Mouse (Mus musculus) monocyte, adult 5-6 weeks (primary cell): ENCODE results near the gene Hoxa7. TPM values are rescaled to one million over a fixed set of nuclear protein-coding genes. Genes with fewer than 3 reads are reported as not detected.

Experiments used
- ATAC-seq: fragments of 153-309, 156-312 bp; replicated peaks from 2 replicates; pipeline ENCODE4 v1.8.0; 2017; ENCODE audit warnings: mild to moderate bottlenecking; ENCODE audit not compliant: low TSS enrichment, insufficient number of reproducible peaks, severe bottlenecking, poor library complexity, low FRiP score
- total RNA-seq: library from RNA; stranded (forward); fragments of 200-1000, 200-491, 200-594 nt; gene quantifications from 3 replicates; pipeline ENCODE4 v1.2.3, GENCODE M21; 2017

The Hoxa7 gene
- total RNA-seq, 1 experiment from 2014 or later, result not detected

DNA sequence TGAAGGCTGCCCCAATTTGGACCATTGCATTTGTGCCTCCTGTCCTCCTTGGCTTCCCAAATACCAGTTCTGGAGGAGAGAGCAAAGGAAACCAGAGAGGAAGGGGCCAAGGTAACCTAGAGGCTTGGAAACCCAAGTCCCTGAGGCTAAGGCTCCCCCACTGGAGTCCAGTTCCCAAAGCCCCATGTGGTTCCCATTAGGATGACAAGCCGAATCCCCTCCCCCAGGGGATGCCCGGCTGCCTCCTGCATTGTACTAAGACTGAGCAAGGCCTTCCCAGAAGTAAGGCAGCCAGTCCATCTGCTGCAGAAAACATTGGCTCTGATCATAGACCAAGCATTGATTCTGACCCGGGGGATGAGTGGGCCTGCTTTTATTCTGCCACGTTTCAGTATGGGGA, 50.3 kb downstream of the Hoxa7 start:
- no peak for ATAC-seq

- ATAC-seq, result no peak
These were observed 50.8 kb downstream of the Hoxa7 start for GRCm38 (mm10) chr6:52170898-52171223.

DNA sequence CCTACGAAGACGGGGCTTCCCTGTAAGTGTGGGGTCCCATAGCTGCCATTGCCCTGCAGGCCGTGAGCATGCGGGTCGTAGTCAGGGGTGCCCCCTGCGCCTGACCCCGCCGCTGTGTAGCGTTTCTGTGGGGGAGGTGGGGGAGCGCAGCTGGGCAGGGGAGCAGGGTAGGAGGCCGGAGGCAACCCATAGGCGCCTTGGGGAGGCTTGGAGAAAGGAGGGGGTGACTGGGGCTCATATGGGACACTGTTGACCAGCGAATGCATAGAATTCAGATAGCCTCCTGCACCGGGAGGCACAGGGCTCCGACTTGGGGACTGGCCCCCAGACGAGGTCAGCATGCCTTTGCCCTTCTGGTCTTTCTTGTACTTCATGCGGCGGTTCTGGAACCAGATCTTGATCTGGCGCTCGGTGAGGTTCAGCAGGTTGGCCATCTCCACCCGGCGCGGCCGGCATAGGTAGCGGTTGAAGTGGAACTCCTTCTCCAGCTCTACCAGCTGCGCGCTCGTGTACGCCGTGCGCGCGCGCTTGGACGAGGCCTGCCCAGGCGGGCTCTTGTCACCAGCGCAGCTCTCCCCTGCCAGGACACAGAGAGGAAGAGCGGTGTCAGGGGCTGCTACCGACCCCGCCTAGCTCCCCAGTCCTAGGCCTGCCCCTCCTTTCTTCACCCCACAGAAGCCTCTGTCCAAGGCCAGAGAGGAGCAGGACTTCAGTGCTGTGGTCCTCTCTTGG, 51.3 kb downstream of the Hoxa7 start:
- no peak for ATAC-seq

- no peak for ATAC-seq
These were observed 52.0 kb downstream of the Hoxa7 start for GRCm38 (mm10) chr6:52169499-52170165.

DNA sequence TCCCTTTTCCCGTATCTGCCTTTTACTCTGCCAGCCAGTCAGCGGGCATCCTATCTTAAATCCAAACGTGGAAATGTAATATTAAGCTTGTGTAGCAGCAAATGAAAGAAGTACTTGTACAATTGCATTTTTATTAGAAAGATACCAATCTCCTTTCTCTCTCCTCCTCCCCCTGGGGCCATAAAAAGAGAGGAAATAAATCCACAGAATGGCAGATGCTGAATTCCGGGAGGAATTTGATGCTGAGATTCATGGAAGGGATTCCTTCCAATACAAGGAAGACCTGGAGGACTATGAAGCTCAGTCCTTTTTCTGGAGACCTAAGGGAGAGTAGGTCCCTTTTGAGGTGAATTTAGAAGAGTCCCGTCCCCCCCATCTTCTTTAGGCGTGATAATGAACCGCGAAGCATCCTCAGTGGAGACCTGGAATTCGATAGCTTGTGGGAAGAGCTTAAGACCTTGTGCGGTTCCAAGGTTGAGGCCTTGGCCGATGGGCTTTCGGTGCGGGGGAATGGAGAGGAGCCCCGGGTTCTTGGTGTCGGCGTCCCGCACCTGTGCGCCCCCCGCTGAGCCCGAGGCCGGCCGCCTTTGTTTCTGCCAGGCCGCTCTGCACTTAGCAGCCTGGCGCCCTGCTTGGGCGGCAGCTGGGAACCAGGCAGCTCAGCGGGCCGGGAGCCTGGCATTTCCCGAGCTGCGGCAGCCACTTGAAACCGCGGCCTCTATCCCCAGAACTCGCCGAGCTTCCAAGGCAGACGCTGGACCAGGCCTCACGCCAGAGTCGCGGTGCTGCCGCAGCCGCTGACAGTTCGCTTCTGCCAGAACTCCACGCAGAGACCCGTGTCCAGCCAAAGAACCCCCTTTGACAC, 53.2 kb downstream of the Hoxa7 start:
- no peak for ATAC-seq

DNA sequence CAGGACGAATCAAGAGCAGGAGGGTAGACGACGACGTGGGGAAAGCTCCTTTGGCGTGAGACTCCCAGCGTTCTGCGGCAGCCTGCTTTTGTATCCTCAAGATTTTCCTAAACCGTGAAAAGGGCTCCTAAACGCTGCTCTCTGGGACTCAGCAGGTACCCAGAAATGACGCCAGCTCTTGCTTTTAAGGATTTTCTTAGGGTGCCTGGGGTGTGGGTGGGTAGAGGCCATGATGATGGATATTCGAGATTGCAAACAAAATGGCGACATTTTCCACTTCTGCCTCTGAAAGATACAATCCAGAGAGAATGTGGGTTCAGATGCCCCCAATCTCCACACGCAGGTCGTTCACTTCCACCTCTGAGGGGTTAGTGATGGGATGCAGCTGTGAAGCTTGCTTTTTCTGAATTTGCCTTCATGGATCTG, 53.9 kb downstream of the Hoxa7 start:
- no peak for ATAC-seq

DNA sequence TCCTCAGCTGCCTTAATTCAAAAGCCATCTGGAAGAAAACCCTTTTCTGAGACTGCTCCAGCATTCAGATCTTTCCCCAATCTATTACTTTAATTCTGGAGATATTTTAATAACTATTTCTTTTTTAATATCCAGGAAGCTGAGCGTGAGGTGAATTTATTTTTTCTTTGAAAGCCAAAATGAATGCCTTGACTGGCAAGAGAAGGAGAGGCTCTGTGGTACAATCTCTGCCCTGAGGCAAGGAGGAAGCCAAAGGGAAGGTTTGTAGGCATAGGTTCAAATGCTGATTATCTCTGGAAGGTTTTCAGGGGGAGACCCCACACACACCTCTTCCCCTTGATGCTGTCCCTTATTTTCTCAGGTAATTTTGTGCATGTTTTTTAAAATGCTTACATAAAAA, 54.5 kb downstream of the Hoxa7 start:
- ATAC-seq, result no peak

DNA sequence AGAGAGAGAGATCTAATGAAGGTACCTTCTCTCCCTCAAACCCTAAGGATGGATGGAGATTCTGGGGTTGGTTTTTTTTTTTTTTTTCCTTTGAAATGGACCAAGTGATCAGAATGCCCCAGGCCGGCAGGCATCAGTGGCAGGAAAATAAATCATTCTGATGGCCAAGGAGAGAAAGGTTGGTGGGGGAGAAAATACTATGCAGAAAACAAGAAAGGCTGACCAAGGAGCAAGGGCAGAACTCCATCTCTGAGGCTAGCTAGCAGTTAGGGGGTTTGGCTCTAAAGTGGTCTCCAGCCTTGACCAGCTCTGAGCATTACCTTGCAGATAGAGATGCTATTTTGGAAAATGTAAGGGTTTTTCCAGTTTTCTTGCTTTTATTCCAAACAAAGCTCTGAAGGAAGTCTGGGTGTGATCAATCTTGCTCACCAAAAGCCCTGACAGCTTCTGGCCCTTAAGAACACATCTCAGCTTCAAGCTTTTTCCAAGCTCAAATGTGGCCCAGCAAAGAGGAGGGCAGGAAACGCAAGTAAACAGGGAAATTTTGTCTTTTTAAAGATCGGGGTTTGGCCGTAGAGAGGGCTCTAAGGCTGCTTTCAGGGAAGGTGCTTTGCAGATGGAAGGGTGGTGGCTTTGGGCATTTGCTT, 55.1 kb downstream of the Hoxa7 start:
- ATAC-seq, result no peak

GRCm38 (mm10) chr6:52165441-52166370, 55.9 kb downstream of the Hoxa7 start:
- no peak for ATAC-seq

- no peak for ATAC-seq
These were observed 56.8 kb downstream of the Hoxa7 start, which contains the start of gene Hoxa2 for GRCm38 (mm10) chr6:52164626-52165440. Hoxa2 (minus strand) TSS chr6:52164831.

Other genes with a start within 250 kb of the Hoxa7 start
- gene Skap2, start 209.3 kb downstream of the Hoxa7 start, total RNA-seq, result 216 to 281 TPM (median 262 TPM) in 3 replicates
- not detected in 3 replicates for gene Hoxa1, start 63.5 kb downstream of the Hoxa7 start, total RNA-seq
- not detected in 3 replicates for gene Hoxa2, start 57.0 kb downstream of the Hoxa7 start, total RNA-seq
- not detected in 3 replicates for gene 5730596B20Rik, start 44.4 kb downstream of the Hoxa7 start, total RNA-seq
- not detected in 3 replicates for gene Hoxa4, start 30.1 kb downstream of the Hoxa7 start, total RNA-seq
- gene Hoxa5, start 17.3 kb downstream of the Hoxa7 start, total RNA-seq, result 0.39 TPM in 1 of 3 replicates, not detected in the others
- not detected in 3 replicates for gene Hoxa6, start 13.1 kb downstream of the Hoxa7 start, total RNA-seq
- 0.29 TPM in 1 of 3 replicates, not detected in the others for gene Hoxa3, start 8.5 kb downstream of the Hoxa7 start, total RNA-seq
- gene Gm28308, start 8.5 kb downstream of the Hoxa7 start, total RNA-seq, result 5.6 TPM in 1 of 3 replicates, not detected in the others
- gene Hoxa9, start 9.2 kb upstream of the Hoxa7 start, total RNA-seq, result 0.29 TPM in 1 of 3 replicates, not detected in the others
- gene Hoxa10, start 19.0 kb upstream of the Hoxa7 start, total RNA-seq, result 2.5 TPM in 1 of 3 replicates, not detected in the others
- not detected in 3 replicates for gene Hoxa11, start 24.0 kb upstream of the Hoxa7 start, total RNA-seq
- gene Hoxa13, start 39.0 kb upstream of the Hoxa7 start, total RNA-seq, result not detected in 3 replicates
- gene Evx1, start 91.6 kb upstream of the Hoxa7 start, total RNA-seq, result not detected in 3 replicates